Mouse (Mus musculus): ENCODE measurements around the gene Mtap.

- TF ChIP-seq CTCF (IDR thresholded peaks at IDR 0.05; ENCODE audit: control insufficient read depth, insufficient read depth, insufficient read length) (no peak), MAX (IDR thresholded peaks at IDR 0.05) (no peak)
These were observed 36.1 kb downstream of the Mtap start for GRCm38 (mm10) chr4:89172873-89173605.

All from C2C12 (cell line).